8 mouse cellular contexts compared by ENCODE assay signal in genomic region chr5:34574721-34575120, GRCm38 (mm10). TPM values are rescaled to one million over a fixed set of nuclear protein-coding genes. Genes with fewer than 3 reads are reported as not detected.
DNase-seq lines count a peak whose midpoint lies in the region; ATAC-seq lines count a peak whose summit lies in the region.

No protein-coding gene starts in this region.

- no peak for DNase-seq in kidney, adult 18-20 months
- DNase-seq in adipocyte (ENCODE audit: low spot score) = peak; percentile 22
- no peak for DNase-seq in hindbrain, embryonic 14.5 days (ENCODE audit: low spot score)
- no peak for DNase-seq in midbrain, embryonic 11.5 days (ENCODE audit: low spot score, missing footprints)
- DNase-seq in layer of hippocampus, adult 8-10 months (ENCODE audit: low spot score in 2 of 2) = no peak
- no peak for DNase-seq in layer of hippocampus, postnatal 14 days (ENCODE audit: low spot score in 2 of 2)
- no peak for DNase-seq in adrenal gland, postnatal 14 days

- H3K36me3 ChIP-seq in kidney, embryonic 14.5 days (ENCODE audit: control insufficient read depth, insufficient read depth, low read length) = no peaks in the 10 kb centered on the region
- no peaks in the 10 kb centered on the region for H3K36me3 ChIP-seq in hindbrain, embryonic 14.5 days (replicated peaks; ENCODE audit: control insufficient read depth, insufficient read depth)
- H3K36me3 ChIP-seq in midbrain, embryonic 11.5 days (ENCODE audit: control insufficient read depth, insufficient read depth, low read length) = no peaks in the 10 kb centered on the region

- peak overlapping the region; percentile 92 for H3K9ac ChIP-seq in kidney, embryonic 14.5 days (ENCODE audit: low read depth, low read length)
- H3K9ac ChIP-seq in hindbrain, embryonic 14.5 days = peak overlapping the region; percentile 99
- peak overlapping the region; percentile 97 for H3K9ac ChIP-seq in midbrain, embryonic 11.5 days (ENCODE audit: low read length)

- no peaks in the 10 kb centered on the region for H3K27me3 ChIP-seq in kidney, embryonic 14.5 days (ENCODE audit: control insufficient read depth, insufficient read depth, low read length)
- no peaks in the 10 kb centered on the region for H3K27me3 ChIP-seq in hindbrain, embryonic 14.5 days (ENCODE audit: control insufficient read depth, insufficient read depth, low read length)
- H3K27me3 ChIP-seq in midbrain, embryonic 11.5 days (ENCODE audit: control insufficient read depth, insufficient read depth, low read length) = no peaks in the 10 kb centered on the region

- H3K9me3 ChIP-seq in kidney, embryonic 14.5 days (ENCODE audit: control insufficient read depth, low read length) = no peaks in the 10 kb centered on the region
- no peaks in the 10 kb centered on the region for H3K9me3 ChIP-seq in hindbrain, embryonic 14.5 days (ENCODE audit: control insufficient read depth, low read length)
- no peaks in the 10 kb centered on the region for H3K9me3 ChIP-seq in midbrain, embryonic 11.5 days (ENCODE audit: control insufficient read depth, low read length)

- WGBS in kidney, embryonic 14.5 days = 33% methylated on average over 10 of the region's 10 CpGs
- 49% methylated on average over 10 of the region's 10 CpGs for WGBS in hindbrain, embryonic 14.5 days
- WGBS in midbrain, embryonic 11.5 days = 50% methylated on average over 10 of the region's 10 CpGs

- ATAC-seq in kidney, embryonic 14.5 days (ENCODE audit: low FRiP score, low TSS enrichment) = no peak
- no peak for ATAC-seq in hindbrain, embryonic 14.5 days (ENCODE audit: low FRiP score)
- no peak for ATAC-seq in midbrain, embryonic 11.5 days (ENCODE audit: low FRiP score)

- 0 out of 2 replicates have a peak overlapping the region, but pooled peaks have one; percentile 49 for H3K27ac ChIP-seq in kidney, embryonic 14.5 days (ENCODE audit: low read depth, low read length)
- no peak overlapping the region for H3K27ac ChIP-seq in hindbrain, embryonic 14.5 days
- no peak overlapping the region for H3K27ac ChIP-seq in midbrain, embryonic 11.5 days (ENCODE audit: low read depth, low read length)

- peak overlapping the region; percentile 72 for H3K4me2 ChIP-seq in kidney, embryonic 14.5 days (replicated peaks; ENCODE audit: low read depth, low read length)
- peak overlapping the region; percentile 77 for H3K4me2 ChIP-seq in hindbrain, embryonic 14.5 days (replicated peaks)
- peak overlapping the region; percentile 73 for H3K4me2 ChIP-seq in midbrain, embryonic 11.5 days

- peak overlapping the region; percentile 72 for H3K4me3 ChIP-seq in kidney, embryonic 14.5 days (ENCODE audit: low read length)
- H3K4me3 ChIP-seq in hindbrain, embryonic 14.5 days (replicated peaks; ENCODE audit: low read length) = peak overlapping the region; percentile 93
- H3K4me3 ChIP-seq in midbrain, embryonic 11.5 days (ENCODE audit: low read depth, low read length) = peak overlapping the region; percentile 95

- H3K4me1 ChIP-seq in kidney, embryonic 14.5 days (ENCODE audit: control insufficient read depth, insufficient read depth, low read length) = peaks cover 15% of the 10 kb centered on the region
- H3K4me1 ChIP-seq in hindbrain, embryonic 14.5 days (replicated peaks; ENCODE audit: control insufficient read depth, insufficient read depth, low read length) = peaks cover 15% of the 10 kb centered on the region
- peaks cover 14% of the 10 kb centered on the region for H3K4me1 ChIP-seq in midbrain, embryonic 11.5 days (ENCODE audit: control insufficient read depth, insufficient read depth, low read length)

RNA-seq across cellular contexts. Expression of gene Add1, which starts 1.3 kb away (rescaled TPM):
- polyA plus RNA-seq in kidney, embryonic 14.5 days (2014; fragmentation: Nextera tagmentation; extraction: Ambion mirVana) = 124 and 183 TPM in 2 replicates
- polyA plus RNA-seq in hindbrain, embryonic 14.5 days (2014; fragmentation: Nextera tagmentation; extraction: Ambion mirVana) = 225 and 234 TPM in 2 replicates
- 150 and 160 TPM in 2 replicates for polyA plus RNA-seq in midbrain, embryonic 11.5 days (2014; fragmentation: Nextera tagmentation; extraction: Ambion mirVana)
- total RNA-seq in layer of hippocampus, adult 8-10 months (2022) = 100 to 1,000 TPM; 394 to 417 (median 404) TPM
- 100 to 1,000 TPM; 376 to 400 TPM for total RNA-seq in layer of hippocampus, postnatal 14 days (2021)
- total RNA-seq in adrenal gland, postnatal 14 days (2021) = 149 and 175 TPM in 2 replicates

RNA-seq across cellular contexts. Expression of gene Sh3bp2, which starts 49.1 kb away (rescaled TPM):
- 9.0 and 11.1 TPM in 2 replicates for polyA plus RNA-seq in kidney, embryonic 14.5 days (2014; fragmentation: Nextera tagmentation; extraction: Ambion mirVana)
- 18.7 and 21.4 TPM in 2 replicates for polyA plus RNA-seq in hindbrain, embryonic 14.5 days (2014; fragmentation: Nextera tagmentation; extraction: Ambion mirVana)
- 7.0 and 12.4 TPM in 2 replicates for polyA plus RNA-seq in midbrain, embryonic 11.5 days (2014; fragmentation: Nextera tagmentation; extraction: Ambion mirVana)
- 10 to 100 TPM in 2 of 4 experiments, 1 to 10 TPM in 2; 3.8 to 13.5 (median 8.5) TPM for total RNA-seq in layer of hippocampus, adult 8-10 months (2022)
- total RNA-seq in layer of hippocampus, postnatal 14 days (2021) = 1 to 10 TPM; 6.0 to 6.8 TPM
- total RNA-seq in adrenal gland, postnatal 14 days (2021) = 6.5 and 11.8 TPM in 2 replicates
